Comparison of ENCODE assay signal across 13 mouse cellular contexts in genomic region chr5:101937362-101937761, GRCm38 (mm10).
DNase-seq lines count a peak whose midpoint lies in the region; ATAC-seq and TF ChIP-seq lines count a peak whose summit lies in the region.
"Had no signal": no experiment of that assay in that cellular context is flagged by ENCODE, and none has a peak within 500 bp of the region (broad histone marks: within the 10 kb centered on the region; RNA-seq: fewer than 3 reads in every experiment).

No protein-coding gene starts in this region.

- no peak overlapping the region for H3K4me2 ChIP-seq in intestine, embryonic 14.5 days (ENCODE audit: low read length)
- H3K4me2 ChIP-seq in midbrain, postnatal 0 days (ENCODE audit: low read depth, low read length, poor library complexity, severe bottlenecking), result no peak overlapping the region
- H3K4me2 ChIP-seq in midbrain, embryonic 13.5 days (replicated peaks), result no peak overlapping the region
- H3K4me2 ChIP-seq in hindbrain, embryonic 11.5 days (replicated peaks; ENCODE audit: low read depth, low read length), result no peak overlapping the region
- H3K4me2 ChIP-seq: embryonic facial prominence, embryonic 15.5 days had no signal

- no peak for TF ChIP-seq CTCF in midbrain, postnatal 0 days (IDR thresholded peaks at IDR 0.05)

- peaks cover 6% of the 10 kb centered on the region; the same call in 1 of the 2 replicates for H3K4me1 ChIP-seq in intestine, embryonic 14.5 days (replicated peaks; ENCODE audit: control insufficient read depth, insufficient read depth, low read length)
- no peaks in the 10 kb centered on the region for H3K4me1 ChIP-seq in midbrain, postnatal 0 days (ENCODE audit: insufficient read depth, low read length)
- 0 out of 2 replicates have a peak, but pooled peaks cover 5% of the 10 kb centered on the region for H3K4me1 ChIP-seq in midbrain, embryonic 13.5 days (replicated peaks)
- no peaks in the 10 kb centered on the region for H3K4me1 ChIP-seq in hindbrain, embryonic 11.5 days (replicated peaks; ENCODE audit: control insufficient read depth, insufficient read depth, low read length)
- H3K4me1 ChIP-seq: embryonic facial prominence, embryonic 15.5 days had no signal

- H3K36me3 ChIP-seq in intestine, embryonic 14.5 days (ENCODE audit: control insufficient read depth, insufficient read depth, low read length), result peaks cover 67% of the 10 kb centered on the region
- H3K36me3 ChIP-seq in midbrain, postnatal 0 days (ENCODE audit: insufficient read depth, low read length), result peaks cover 44% of the 10 kb centered on the region
- H3K36me3 ChIP-seq in midbrain, embryonic 13.5 days, result peaks cover 80% of the 10 kb centered on the region
- H3K36me3 ChIP-seq in hindbrain, embryonic 11.5 days (ENCODE audit: control insufficient read depth, insufficient read depth, low read length), result peaks cover 20% of the 10 kb centered on the region

- DNase-seq in heart, adult 18-20 months, result peak; percentile 35 to 36
- no peak for DNase-seq in heart, adult 8-10 months (ENCODE audit: low spot score)
- peak; percentile 22 for DNase-seq in ES-CJ7 (ENCODE audit: low read depth, low spot score)
- DNase-seq in intestine, embryonic 14.5 days (ENCODE audit: low spot score), result no peak
- DNase-seq in lung, postnatal 25 days (ENCODE audit: low spot score), result peak; percentile 71
- DNase-seq in midbrain, postnatal 0 days (ENCODE audit: low spot score), result no peak
- DNase-seq in hindbrain, embryonic 11.5 days (ENCODE audit: low spot score), result no peak
- DNase-seq: cerebellum, postnatal 36 days; forebrain, postnatal 0 days; right cerebral cortex, postnatal 4 days had no signal

- no peak overlapping the region for H3K27ac ChIP-seq in intestine, embryonic 14.5 days (ENCODE audit: low read depth)
- no peak overlapping the region for H3K27ac ChIP-seq in midbrain, postnatal 0 days (ENCODE audit: low read depth, low read length)
- no peak overlapping the region for H3K27ac ChIP-seq in midbrain, embryonic 13.5 days
- H3K27ac ChIP-seq in hindbrain, embryonic 11.5 days (ENCODE audit: low read depth, low read length), result no peak overlapping the region
- H3K27ac ChIP-seq: embryonic facial prominence, embryonic 15.5 days; hindbrain, postnatal 0 days had no signal

- 0 out of 2 replicates have a peak, but pooled peaks have one; percentile 45 for ATAC-seq in intestine, embryonic 14.5 days (replicated peaks; ENCODE audit: low FRiP score, low TSS enrichment, low read depth)
- ATAC-seq in midbrain, postnatal 0 days (ENCODE audit: low FRiP score), result no peak
- ATAC-seq in midbrain, embryonic 13.5 days, result no peak
- ATAC-seq in hindbrain, embryonic 11.5 days (ENCODE audit: low FRiP score), result no peak
- ATAC-seq: forebrain, postnatal 0 days; hindbrain, postnatal 0 days had no signal

- H3K9me3 ChIP-seq in intestine, embryonic 14.5 days (ENCODE audit: control insufficient read depth, low read length), result no peaks in the 10 kb centered on the region
- no peaks in the 10 kb centered on the region for H3K9me3 ChIP-seq in midbrain, postnatal 0 days (ENCODE audit: low read length)
- H3K9me3 ChIP-seq in midbrain, embryonic 13.5 days, result no peaks in the 10 kb centered on the region
- H3K9me3 ChIP-seq in hindbrain, embryonic 11.5 days (ENCODE audit: control insufficient read depth, low read length), result no peaks in the 10 kb centered on the region
- H3K9me3 ChIP-seq: embryonic facial prominence, embryonic 15.5 days had no signal

- H3K4me3 ChIP-seq in intestine, embryonic 14.5 days (ENCODE audit: low read depth, low read length), result no peak overlapping the region
- H3K4me3 ChIP-seq in midbrain, postnatal 0 days (ENCODE audit: low read depth, low read length), result no peak overlapping the region
- no peak overlapping the region for H3K4me3 ChIP-seq in midbrain, embryonic 13.5 days (replicated peaks)
- H3K4me3 ChIP-seq in hindbrain, embryonic 11.5 days (ENCODE audit: low read depth, low read length), result no peak overlapping the region
- H3K4me3 ChIP-seq: embryonic facial prominence, embryonic 15.5 days had no signal

- H3K9ac ChIP-seq in intestine, embryonic 14.5 days (ENCODE audit: low read length), result no peak overlapping the region
- no peak overlapping the region for H3K9ac ChIP-seq in midbrain, postnatal 0 days (replicated peaks; ENCODE audit: low read length, poor library complexity, severe bottlenecking)
- no peak overlapping the region for H3K9ac ChIP-seq in midbrain, embryonic 13.5 days (replicated peaks)
- no peak overlapping the region for H3K9ac ChIP-seq in hindbrain, embryonic 11.5 days (ENCODE audit: low read depth, low read length)
- H3K9ac ChIP-seq: embryonic facial prominence, embryonic 15.5 days; forebrain, postnatal 0 days had no signal

- no peaks in the 10 kb centered on the region for H3K27me3 ChIP-seq in intestine, embryonic 14.5 days (replicated peaks; ENCODE audit: control insufficient read depth, insufficient read depth, low read length)
- H3K27me3 ChIP-seq in midbrain, postnatal 0 days (ENCODE audit: insufficient read depth, low read length), result no peaks in the 10 kb centered on the region
- no peaks in the 10 kb centered on the region for H3K27me3 ChIP-seq in midbrain, embryonic 13.5 days
- no peaks in the 10 kb centered on the region for H3K27me3 ChIP-seq in hindbrain, embryonic 11.5 days (ENCODE audit: control insufficient read depth, insufficient read depth, low read length)
- H3K27me3 ChIP-seq: embryonic facial prominence, embryonic 15.5 days had no signal

- WGBS in intestine, embryonic 14.5 days, result 64% methylated on average over 21 of the region's 21 CpGs
- WGBS in midbrain, postnatal 0 days, result 91% methylated on average over 21 of the region's 21 CpGs
- WGBS in midbrain, embryonic 13.5 days, result 88% methylated on average over 21 of the region's 21 CpGs
- 94% methylated on average over 21 of the region's 21 CpGs for WGBS in hindbrain, embryonic 11.5 days

Comparison
In these comparisons a context has a peak if more than half of its experiments do, and no peak if none do; other contexts are left out.
1. DNase-seq: peak in heart, adult 18-20 months (2 of 2), ES-CJ7 (single experiment) and lung, postnatal 25 days (single experiment); none in heart, adult 8-10 months (single experiment), intestine, embryonic 14.5 days (single experiment), midbrain, postnatal 0 days (single experiment) and hindbrain, embryonic 11.5 days (single experiment).